Mouse (Mus musculus) hindlimb bud, embryonic 11.5 days (tissue): ENCODE measurements around the gene Magi2.
"Not testable (repeated sequence)": the region's sequence is repeated elsewhere in the genome, so short reads cannot be mapped to it uniquely, and the experiment has no call there.

Source experiments
- DNase-seq: peaks from one replicate; pipeline ENCODE4 v3.0.0-alpha.2; 2012; ENCODE audit warnings: low read depth, low spot score; ENCODE audit errors: extremely low spot score

The Magi2 gene

DNA sequence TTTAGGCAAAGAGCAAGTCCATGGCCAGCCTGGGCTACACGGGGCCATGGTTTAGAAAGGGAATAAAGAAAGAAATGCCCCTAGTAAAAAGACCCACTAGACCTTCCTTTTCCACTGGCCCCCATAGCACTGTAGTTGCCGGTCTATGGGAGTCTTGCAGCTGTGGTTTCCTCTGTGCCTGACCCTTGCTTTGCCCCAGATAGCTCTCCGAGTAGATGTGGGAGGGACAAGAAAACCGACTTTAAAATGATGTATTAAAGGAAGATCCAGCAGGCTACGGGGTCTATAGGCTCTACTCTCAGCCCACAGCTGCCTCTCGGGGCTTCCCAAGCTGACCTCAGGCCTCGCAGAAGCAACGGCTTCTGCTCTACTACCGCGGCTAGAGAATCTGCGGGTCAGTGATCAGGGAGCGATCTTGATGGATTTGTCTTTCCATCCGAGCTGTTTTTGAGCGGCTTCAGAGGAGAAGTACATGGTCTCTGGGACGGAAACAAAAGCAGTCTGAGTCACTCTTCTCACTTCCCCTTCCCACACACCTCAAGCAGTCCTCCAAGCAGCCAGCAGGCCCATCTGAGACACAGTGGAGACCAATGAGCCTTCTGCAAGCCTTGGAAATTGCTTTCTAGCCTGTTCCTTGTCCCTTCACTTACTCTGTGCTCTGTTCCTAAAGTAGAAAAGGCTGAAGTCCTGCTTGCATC lies 1454.1 kb downstream of the Magi2 start:
- DNase-seq: no peak

DNA sequence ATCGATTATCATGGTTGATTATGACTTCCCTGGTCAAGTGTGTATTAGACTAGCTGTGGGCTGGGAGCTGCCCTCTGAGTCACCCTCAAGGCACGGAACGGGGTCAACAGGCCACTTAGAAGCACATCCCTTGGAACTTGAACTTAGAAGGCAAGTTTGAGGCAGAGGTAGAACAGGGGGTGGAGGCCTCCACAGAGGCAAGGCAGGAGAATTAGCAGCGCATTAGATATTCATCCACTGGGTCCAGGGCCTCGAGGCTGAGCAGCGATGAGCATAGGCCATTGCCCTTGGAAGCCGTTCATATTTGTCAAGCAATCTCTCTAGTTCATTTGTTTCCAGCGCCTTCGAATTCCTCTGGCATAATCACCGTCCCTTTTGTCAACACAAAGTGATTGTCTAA lies 1454.8 kb downstream of the Magi2 start:
- no peak for DNase-seq

DNA sequence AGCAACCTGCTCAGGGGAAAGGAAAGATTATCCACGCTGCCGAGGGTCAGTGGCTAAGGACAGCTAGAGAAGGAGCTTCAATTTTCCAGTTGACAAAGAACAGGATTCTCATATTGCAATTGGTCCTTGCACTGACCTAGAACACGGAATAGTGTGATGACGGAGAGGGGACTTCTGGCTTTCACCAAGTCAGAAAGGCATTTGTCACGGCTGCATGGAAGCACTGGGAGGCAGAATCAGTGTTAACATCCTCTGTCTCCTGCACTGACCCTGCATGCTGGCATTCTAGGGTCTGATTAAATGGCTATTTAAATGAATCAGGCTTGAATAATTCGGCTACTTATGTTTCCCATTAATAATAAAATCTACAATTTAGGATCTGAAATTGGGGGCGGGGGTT lies 1455.4 kb downstream of the Magi2 start:
- no peak for DNase-seq

DNA sequence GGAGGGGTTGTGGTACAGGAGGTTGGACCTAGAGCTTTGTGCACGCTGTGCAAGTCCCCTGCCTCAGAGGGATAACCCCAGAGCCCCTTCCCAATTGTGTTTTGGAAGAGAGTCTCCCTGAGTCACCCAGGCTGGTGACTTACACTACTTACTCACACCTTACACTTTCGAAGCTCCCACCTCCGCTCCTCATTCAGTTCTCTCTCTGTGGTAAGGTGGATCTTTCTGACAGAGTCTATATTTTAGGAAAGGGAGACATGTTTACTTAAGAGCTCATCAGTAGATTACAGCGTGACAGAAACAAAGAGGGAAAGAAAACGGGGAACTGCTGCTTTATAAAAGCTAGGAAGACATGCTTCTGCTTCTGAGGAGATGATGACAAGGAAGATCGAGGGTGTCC lies 1457.3 kb downstream of the Magi2 start:
- DNase-seq: no peak

DNA sequence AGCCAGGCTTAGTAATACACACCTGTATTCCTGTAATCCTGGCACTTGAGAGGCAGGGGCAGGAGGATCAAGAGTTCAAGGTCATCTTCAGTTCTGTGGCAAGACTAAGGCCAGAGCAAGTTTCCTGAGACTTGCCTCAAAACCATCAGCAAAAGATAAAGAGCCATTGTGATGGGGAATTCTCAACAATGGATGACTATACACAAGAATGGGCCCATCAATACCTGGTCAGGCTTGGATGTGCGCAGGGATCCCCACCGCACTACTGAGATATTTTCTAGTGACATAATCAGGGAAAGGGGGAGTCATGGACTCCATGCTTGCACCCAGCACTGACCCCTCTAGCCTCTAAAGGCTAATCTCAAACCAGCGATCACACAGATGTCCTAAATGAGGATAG lies 1465.4 kb downstream of the Magi2 start:
- no peak for DNase-seq

DNA sequence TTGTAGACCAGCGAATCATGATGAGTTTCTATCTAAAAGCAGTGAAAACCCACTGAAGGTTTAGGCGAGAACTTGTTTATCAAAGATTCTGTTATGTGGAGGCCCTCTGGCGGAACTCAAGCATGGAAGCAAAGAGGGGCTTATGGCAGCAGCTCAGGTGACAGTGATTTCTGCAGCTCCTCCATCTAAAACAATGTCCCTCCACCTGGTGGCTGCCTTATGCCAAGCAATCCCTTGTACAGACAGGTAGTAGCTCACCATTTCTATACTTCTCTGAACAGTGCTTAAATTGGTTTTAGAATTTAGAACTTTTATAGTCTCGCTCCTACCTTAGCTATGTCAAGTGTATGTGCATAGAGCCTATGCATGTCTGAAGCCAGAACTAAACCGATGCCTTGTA lies 1472.3 kb downstream of the Magi2 start:
- DNase-seq: no peak

DNA sequence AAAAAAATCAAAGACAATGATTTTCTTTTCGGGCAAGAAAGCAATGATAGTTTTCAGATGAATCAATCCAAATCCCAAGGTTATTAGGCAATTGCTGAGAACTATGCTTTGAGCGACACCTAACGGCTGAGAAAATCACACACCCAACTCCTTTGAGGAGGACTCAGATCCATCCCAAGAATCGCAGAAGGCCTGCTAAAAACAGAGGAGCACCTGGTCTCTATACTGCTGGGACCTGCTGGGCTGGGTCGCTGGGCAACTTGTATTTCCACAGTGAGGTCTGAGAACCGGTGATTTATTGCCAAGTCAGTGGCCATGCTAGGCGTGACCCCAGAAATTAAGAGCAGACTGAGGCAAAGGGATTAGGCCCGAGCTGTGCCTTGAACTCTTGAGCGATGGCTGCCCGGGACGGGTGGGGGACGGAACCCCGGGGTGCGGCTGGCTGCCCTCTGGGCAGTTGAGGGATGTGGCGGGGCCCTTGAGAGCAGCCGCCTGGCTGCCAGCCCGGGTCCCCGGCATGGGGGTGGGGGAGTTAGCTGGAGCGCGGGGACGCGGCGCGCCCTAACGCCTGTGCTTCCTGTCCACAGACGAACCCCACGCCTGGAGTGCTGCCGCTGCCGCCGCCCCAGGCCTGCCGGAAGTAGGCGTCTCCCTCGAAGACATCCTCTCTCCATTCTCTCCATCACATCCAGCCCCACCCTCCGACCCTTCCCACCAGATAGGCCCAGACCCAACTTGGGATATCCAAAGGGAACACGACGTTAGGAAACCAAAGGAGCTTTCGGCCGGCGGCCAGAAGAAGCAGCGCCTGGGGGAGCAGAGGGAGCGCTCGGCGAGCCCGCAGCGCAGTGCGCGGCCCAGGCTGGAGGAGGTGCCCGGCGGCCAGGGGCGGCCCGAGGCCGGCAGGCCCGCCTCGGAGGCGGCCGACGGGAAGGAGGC lies 1474.9 kb downstream of the Magi2 start:
- peak; percentile 91 for DNase-seq

DNA sequence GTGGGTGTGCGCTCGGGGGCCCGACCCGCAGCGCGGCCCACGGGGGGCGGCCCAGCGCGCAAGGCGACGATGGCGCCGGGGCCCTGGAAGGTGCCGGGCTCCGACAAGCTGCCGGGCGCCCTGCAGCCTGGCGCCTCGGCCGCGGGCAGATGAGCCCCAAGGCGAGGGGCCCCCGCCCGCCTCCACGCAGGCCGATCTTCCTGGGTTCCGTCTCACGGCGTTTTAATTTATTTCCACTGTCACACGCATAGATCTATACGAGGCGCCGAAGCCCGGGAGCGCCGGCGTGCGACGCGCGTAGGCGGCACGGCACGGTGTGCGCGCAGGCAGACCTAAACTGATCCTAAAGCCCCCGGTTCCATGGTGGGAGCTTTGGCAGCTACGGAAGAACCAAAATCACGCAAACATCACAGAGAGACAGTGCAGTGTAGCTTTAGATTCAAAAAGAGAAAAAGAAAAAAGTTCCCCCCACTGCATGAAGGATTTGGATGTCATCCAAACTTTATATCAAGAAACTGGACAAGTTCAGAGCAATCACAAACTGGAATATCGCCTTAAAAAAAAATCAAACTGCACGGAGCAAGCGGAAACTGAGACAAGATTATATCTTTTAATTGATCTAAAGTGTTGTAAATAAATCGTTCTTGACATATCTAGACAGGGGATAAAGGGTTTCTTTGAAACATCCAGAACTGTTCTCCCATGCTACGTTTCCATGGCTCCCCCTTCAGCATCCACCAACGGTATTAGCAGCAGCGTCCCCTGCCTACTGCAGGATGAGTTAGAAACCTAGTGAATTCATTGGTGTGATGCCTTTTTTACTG lies 1475.9 kb downstream of the Magi2 start:
- DNase-seq: peak; percentile 52

DNA sequence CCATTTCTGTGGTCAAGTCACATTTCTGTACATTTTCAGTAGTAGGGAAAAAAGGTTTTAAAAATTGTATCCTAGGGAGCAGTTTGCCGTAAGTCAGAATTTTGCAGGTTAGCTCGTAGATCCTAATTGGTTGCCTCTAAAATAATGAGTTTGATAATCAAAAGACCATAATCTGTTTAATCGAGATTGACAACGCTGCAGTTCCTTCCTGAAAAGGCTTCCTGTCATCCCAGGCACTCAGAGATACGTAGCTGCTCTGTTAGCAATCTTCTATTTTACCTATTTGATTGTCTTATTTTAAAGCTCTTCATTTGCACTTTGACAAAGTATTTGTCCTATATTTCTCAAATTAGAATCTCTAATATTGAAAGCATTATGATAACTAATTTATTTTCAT lies 1476.5 kb downstream of the Magi2 start:
- no peak for DNase-seq

DNA sequence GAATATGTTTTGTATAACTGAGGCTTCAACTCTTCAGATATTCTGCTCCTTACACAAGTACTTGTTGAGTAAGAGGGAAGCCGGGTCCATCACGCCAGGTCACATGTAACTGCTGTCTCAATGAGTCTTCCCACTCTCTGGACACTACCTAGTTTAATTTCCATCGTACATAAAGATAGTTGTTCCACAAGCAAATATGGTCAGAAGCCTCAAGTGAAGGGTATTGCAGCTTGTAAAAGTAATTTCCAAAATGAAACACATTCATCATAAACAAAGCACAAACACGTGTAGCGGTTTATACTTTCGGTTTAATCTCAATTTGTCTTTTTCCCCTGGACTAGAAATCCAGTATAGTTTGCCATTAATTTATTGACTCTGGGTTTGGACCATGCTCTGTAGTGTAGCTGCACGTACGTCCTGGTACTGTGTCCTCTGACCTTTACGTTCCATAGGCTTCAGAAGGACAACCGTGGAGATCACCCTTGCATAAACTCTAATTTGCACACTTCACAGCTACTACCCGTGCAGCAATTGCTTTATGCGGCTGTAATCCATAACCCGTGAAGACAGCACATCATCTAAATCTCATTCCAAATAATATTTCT lies 1477.2 kb downstream of the Magi2 start:
- no peak for DNase-seq

DNA sequence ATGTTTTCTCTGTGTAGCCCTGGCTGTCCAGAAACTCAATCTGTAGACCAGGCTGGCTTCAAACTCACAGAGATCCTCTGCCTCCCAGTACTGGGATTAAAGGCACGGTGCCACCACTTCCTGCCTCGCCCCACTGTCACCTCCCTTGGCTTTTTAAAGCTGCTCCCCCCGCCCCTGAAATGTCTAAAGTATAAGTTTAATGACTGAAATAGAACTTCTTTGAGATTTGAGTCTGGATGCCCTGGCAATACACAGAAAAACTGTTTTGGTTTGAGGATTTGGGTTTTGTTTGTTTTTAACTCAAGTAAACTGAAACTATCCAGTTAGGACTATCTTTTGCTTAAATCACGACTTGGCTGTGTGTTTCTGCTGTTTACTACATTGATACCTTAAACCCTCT lies 1478.0 kb downstream of the Magi2 start:
- DNase-seq: no peak

DNA sequence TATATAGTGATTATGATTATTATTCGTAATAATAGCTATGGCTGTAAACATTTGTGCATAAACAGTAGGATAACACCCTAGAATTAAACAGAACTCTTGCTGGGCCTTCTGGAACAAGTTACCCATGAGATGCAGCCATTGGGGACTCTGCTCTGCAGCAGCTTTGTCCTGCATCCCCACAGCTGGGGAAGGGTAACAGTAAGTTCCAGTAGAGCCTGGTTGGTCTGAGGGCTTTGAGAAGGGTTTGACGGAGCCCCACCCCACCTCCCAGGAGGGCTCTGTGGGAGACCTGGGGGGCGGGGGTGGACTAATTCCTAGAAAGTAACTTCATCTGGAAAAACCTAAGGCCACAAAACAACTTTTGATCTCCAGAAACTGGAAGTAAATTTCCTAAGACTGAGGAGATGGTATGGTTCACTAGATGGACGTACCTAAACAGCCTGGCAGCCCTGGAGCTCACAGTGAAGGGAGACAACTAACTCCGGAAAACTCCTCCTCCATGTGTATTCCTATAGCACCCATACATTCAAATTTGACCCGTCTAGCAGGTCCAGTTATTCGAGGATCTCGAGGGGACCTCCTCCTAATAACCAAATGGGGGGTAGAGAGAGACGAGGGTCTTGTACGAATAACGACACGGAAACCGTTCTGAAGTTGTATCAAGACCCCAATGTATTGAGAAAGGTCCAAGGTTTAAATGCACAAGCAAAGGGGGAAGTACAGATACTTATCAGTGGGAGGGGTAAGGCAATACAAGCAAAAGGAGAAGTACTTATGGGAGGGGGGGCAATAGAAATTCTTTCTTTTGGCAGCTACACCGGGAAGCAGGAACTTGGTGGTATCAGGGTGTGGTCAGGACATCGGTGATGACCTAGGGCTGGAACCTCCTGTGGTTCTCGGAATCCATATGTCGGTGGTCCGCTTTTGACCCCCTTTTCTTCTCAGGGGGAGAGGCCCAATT lies 1479.8 kb downstream of the Magi2 start:
- DNase-seq: not testable (repeated sequence)

DNA sequence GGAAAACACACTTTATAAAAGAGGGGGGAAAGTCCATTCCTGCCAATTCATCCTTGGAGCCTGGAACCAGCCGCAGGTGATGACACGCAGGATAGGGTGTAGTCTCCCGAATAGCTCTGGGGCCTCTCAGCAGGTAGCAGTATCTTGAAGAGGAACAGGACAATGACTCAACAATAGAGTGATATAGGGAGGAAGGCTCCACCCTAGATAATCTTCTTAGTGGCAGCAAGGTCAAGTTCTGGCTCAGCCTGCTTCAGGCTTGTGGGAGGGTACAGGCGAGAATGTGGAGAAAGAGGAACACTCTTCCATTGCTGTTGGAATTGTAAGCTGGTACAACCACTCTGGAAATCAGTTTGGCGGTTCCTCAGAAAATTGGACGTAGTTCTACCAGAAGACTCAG lies 1484.0 kb downstream of the Magi2 start:
- not testable (repeated sequence) for DNase-seq

DNA sequence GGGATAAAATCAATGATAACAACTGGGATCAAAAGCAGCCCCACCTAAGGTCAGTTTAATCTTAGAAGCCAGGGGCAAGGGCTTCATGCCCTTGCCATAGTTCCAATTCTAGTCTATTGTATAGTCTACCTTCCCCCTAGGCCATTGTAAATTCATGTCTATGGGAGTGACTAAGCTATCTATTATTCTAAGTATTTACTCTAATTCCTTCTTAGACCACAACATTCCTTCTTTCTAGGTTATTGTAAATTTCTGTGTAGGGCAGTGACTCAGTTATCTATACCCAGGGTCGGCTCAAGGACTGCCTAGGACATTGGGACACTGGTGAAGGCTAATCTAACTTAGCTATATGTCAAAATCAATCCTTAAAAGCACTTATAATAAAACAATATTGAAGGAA lies 1487.8 kb downstream of the Magi2 start:
- not testable (repeated sequence) for DNase-seq

DNA sequence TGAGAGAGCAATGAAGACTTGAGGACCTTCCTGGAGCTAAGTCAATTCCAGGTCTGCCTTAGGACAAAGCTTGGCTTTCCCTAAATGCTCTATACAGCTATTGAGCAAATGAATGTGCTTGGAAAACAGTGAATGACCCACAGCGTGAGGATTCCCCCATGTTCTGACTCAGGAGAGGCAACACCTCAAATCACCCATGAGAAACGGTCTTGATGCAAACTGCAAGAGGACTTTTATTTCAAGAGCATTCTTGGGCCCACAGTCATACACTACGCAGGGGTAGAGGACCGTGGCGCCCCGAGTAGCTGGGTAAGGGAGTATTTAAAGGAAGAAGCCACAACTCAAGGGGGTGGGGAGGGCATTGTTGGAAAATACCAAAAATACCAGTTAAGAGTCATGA lies 1489.1 kb downstream of the Magi2 start:
- not testable (repeated sequence) for DNase-seq

DNA sequence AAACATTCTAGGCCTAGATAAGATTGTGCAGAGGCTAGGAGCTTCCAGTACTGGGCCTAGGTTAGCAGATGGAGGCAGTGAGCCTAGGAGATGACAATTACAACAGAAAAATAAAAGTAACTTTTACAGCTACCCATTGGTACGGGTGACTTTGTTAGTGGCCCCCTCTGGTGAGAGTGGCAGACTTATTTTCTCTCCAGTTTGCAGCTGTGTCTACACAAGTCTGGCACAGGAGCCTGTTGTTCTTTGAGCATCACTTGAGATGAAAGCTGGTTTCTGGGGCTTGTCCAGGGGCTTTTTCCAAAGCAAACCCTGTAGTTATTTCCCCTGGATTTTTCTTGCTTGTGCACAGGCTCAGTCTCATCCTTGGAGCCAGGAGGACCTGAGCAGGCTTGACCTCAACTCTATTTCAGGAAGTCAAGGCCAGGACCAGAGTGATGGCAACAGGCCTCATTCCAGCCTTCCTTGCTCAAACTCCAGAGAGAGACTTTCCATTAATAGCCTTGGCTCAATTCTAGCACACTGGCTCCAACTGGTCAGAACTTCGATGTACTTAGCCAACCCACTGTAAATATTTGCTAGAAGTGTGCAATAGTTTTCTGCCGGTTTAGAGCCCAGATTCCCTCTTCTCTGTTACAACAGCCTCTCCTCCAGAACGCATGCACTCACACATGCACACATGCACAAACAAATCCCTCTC lies 1493.5 kb downstream of the Magi2 start:
- no peak for DNase-seq

DNA sequence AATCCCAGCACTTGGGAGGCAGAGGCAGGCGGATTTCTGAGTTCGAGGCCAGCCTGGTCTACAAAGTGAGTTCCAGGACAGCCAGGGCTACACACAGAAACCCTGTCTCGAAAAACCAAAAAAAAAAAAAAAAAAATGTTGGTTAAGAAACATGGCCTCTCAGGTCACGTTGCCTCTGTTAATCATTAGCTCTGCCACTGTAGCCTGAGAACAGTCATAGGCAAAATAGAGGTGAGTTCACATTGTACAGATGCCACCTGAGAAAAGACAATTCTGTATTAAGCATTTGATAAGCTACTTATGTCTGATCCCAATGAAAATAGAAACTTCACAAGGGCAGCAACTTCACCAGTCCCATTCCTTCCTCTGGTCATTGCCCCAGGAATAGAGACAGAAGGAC lies 1496.4 kb downstream of the Magi2 start:
- DNase-seq: not testable (repeated sequence)

DNA sequence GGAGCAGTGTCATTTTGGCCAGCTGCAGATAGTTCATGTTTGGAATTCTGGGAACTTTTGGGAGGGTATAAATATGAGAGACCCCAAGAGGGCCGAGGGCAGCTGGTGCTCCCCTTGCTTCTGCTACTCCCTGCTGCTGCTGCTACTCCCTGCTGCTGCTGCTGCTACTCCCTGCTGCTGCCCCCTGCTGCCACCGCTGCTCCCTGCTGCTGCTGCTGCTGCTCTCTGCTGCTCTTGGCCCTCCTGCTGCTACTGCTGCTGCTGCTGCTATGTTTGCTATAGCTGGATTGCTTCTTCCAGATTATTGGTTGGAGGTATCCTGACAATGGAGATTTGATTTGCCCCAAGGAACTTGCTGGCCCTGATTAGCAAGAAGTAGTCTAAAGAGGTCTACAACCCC lies 1512.0 kb downstream of the Magi2 start:
- no peak for DNase-seq

DNA sequence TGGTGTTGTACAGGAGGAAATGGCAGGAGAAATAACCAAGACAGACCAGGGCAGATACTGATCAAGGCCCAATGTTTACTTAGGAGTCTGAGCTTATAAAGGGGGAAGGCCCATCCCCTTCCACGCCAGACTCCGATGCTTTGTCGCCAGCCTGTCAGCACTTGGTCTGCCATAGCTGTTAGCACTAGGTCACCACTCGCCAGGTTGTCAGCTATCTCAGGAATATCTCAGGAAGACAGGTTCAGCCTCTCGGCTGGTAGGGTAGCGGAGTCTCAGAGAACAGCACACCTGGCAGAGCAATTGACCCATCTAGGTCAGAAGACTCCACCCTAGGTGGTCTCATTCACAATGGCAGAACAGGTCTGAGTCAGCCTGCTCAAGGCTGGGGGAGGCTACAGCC lies 1514.4 kb downstream of the Magi2 start:
- no peak for DNase-seq
